Mouse (Mus musculus) lung, embryonic 16.5 days (tissue): Measurements from ENCODE around the gene 4930469K13Rik. TPM values are rescaled to one million over a fixed set of nuclear protein-coding genes. Genes with fewer than 3 reads are reported as not detected.

Experiments used
- ATAC-seq: fragments of 200-750 bp; cut with Nextera tagmentation; 2 replicates; pipeline ENCODE4 v1.8.0; 2017; ENCODE audit warnings: low read depth, mild to moderate bottlenecking, moderate library complexity
- H3K27ac ChIP-seq: fragments of 300-500 bp; sonication (generic); 2 replicates; pipeline ENCODE4 v1.5.1; 2014; ENCODE audit warnings: mild to moderate bottlenecking, control low read depth, low read length
- H3K27me3 ChIP-seq: fragments of 300-500 bp; sonication (generic); 2 replicates; pipeline ENCODE4 v1.6.1; 2014; ENCODE audit warnings: low read depth, low read length, mixed read lengths; ENCODE audit not compliant: control insufficient read depth, insufficient read depth
- H3K36me3 ChIP-seq: fragments of 300-500 bp; sonication (generic); 2 replicates; pipeline ENCODE4 v1.6.1; 2014; ENCODE audit warnings: low read length; ENCODE audit not compliant: control insufficient read depth, insufficient read depth
- H3K4me1 ChIP-seq: fragments of 300-500 bp; sonication (generic); replicated peaks from 2 replicates; pipeline ENCODE4 v1.6.1; 2014; ENCODE audit warnings: low read length, mixed read lengths; ENCODE audit not compliant: control insufficient read depth, insufficient read depth
- H3K4me2 ChIP-seq: fragments of 300-500 bp; sonication (generic); 2 replicates; pipeline ENCODE4 v1.6.1; 2014; ENCODE audit warnings: low read depth, low read length, control low read depth
- H3K4me3 ChIP-seq: fragments of 300-500 bp; sonication (generic); 2 replicates; pipeline ENCODE4 v1.5.1; 2014; ENCODE audit warnings: mild to moderate bottlenecking, low read length, control low read depth
- H3K9ac ChIP-seq: fragments of 300-500 bp; sonication (generic); 2 replicates; pipeline ENCODE4 v1.6.1; 2014; ENCODE audit warnings: low read length, control low read depth
- H3K9me3 ChIP-seq: fragments of 300-500 bp; sonication (generic); 2 replicates; pipeline ENCODE4 v1.6.1; 2016; ENCODE audit warnings: low read length; ENCODE audit not compliant: control insufficient read depth
- WGBS: fragments of 180-500 bp; shearing (Covaris S2); extraction: QIAGEN DNeasy Blood & Tissue Kit; methylation state at CpG from one replicate; pipeline ENCODE4 v1.1.7; 2014; 5-methylcytosine and 5-hydroxymethylcytosine counted together
- polyA plus RNA-seq: library from polyadenylated mRNA; unstranded; fragments of >200 nt; fragmentation: Nextera tagmentation; extraction: Ambion mirVana; gene quantifications from 2 replicates; pipeline ENCODE4 v1.2.1, GENCODE M21; 2015

Gene 4930469K13Rik
- polyA plus RNA-seq, 1 experiment from 2014 or later, result not detected

DNA sequence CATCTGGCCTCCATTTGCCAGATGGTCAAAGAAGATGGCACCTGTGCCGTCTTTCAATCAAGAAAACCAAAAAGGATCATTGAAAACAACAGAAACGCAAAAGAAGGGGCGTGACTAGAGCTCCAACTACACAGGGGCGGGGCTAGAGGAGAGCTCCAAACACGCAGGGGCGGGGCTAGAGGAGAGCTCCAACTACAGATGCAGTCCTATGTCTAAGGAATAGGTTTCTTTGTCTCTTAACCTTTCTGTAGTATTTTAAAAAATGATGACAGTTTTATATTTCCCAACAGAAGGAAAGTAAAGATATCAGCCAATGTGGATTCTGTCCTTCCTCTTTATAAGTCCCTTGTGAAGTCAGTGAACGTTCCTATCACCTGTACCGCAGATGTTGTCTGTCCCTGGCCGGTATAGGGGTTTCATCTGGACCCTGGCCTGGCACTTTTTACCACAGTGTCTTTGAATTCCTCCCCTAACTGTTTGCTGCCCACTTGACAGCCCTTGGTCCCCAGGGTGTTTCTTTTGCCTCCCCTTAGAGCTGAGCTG is 153.5 kb downstream of the 4930469K13Rik start:
- Histone ChIP-seq H3K36me3 (no peaks in the 10 kb centered on the region), H3K4me1 (no peaks in the 10 kb centered on the region), H3K9me3 (no peaks in the 10 kb centered on the region; the same call in 1 of the 2 replicates), H3K27ac (no peak overlapping the region), H3K4me2 (no peak overlapping the region), H3K27me3 (no peaks in the 10 kb centered on the region), H3K9ac (no peak overlapping the region), H3K4me3 (no peak overlapping the region)
- WGBS, result 83% methylated on average over 9 of the region's 9 CpGs
- ATAC-seq, result no peak

DNA sequence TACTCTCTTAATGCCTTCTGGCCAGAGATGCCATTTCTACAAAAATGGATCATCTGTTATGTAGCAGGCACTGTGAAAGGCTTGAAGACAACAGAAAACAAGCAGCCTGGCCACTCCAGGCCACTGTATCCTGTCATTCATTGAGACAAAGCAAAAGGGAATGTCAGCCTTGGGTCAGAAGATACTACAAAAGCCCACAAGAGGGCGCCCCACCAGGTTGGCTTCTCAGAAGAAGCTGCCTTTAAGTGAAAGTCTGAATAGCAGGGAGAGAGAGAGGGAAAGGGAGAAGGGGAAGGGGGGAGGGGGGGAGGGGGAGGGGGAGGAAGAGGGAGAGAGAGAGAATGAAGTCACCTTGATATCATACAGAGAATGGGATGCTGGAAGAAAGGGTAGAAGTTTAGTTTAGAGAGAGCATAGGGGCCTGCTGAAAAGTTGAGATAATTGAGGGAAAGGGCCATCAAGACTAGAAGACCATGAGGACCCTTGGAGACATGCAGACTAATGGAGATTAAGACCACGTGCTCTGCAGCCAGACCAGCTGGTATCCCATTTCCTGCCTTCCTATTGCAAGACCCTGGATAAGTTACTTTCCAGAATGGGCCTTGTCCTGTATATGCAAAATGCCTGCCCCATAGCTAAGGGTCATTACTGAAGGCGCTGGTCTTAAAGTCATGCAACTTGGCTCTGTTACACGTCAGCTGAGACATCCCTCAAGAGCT is 154.1 kb downstream of the 4930469K13Rik start:
- Histone ChIP-seq H3K9me3 (no peaks in the 10 kb centered on the region; the same call in 1 of the 2 replicates), H3K4me1 (no peaks in the 10 kb centered on the region), H3K4me2 (no peak overlapping the region), H3K4me3 (no peak overlapping the region), H3K36me3 (no peaks in the 10 kb centered on the region), H3K27ac (no peak overlapping the region), H3K27me3 (no peaks in the 10 kb centered on the region), H3K9ac (no peak overlapping the region)
- no peak for ATAC-seq
- 51% methylated on average over 4 of the region's 4 CpGs for WGBS

DNA sequence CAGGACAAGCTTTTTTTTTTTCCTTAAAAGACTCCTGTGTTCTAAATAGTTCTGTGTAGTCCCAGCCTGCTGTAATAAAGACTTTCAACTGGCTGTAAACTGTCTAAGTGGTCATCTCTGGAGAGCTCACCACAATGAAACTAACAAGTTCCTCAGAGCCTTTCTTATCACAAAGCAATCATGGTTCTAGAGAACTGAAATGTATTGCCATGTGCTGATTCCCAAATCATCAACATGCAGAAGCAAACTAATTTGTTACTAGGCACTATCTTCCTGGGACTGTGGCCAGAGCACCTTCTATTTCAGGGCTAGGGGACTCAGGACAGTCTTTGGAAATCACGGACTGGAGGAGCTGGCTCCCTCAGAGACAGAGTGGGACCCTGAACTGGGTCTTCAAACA is 154.8 kb downstream of the 4930469K13Rik start:
- no peak overlapping the region for H3K4me3 ChIP-seq
- no peaks in the 10 kb centered on the region; the same call in 1 of the 2 replicates for H3K9me3 ChIP-seq
- H3K4me2 ChIP-seq, result no peak overlapping the region
- H3K27ac ChIP-seq, result no peak overlapping the region
- H3K27me3 ChIP-seq, result no peaks in the 10 kb centered on the region
- 62% methylated on average over 1 of the region's 1 CpGs for WGBS
- no peaks in the 10 kb centered on the region for H3K4me1 ChIP-seq
- no peak for ATAC-seq
- H3K9ac ChIP-seq, result no peak overlapping the region
- H3K36me3 ChIP-seq, result no peaks in the 10 kb centered on the region

DNA sequence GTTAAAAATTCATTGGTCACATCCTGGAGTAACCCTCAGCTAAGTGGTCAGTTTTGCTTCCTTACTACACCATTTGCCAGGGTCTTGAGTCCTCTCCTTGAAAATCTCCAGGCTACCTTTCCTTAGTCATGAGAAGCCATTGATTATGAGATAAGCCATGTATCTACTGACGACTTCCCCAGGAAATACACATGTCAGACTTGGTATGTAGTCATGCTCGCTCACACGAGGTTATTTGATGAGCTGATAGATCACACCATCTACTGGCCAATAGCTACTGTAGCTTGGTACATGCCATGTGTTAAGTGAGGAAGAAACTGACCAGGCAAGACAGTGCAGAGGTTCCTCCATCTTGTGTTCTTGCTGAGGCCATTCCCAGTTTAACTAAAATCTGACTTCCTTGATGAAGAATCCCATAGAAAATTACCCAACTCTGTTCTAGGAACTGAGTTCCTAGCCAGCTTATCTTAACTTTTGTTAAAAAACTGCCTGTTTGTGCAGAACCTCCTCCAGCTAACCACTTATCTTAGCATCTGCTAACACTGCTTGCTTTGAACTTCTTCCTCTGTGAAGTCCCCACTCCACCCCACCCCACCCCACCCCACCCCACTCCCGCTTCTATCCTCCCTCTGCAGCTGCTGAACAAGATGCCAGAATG is 158.8 kb downstream of the 4930469K13Rik start:
- no peak for ATAC-seq
- H3K27ac ChIP-seq, result no peak overlapping the region
- H3K36me3 ChIP-seq, result no peaks in the 10 kb centered on the region
- no peaks in the 10 kb centered on the region; the same call in 1 of the 2 replicates for H3K9me3 ChIP-seq
- WGBS, result 53% methylated on average over 4 of the region's 4 CpGs
- H3K27me3 ChIP-seq, result no peaks in the 10 kb centered on the region
- no peak overlapping the region for H3K4me3 ChIP-seq
- no peak overlapping the region for H3K9ac ChIP-seq
- no peaks in the 10 kb centered on the region for H3K4me1 ChIP-seq
- no peak overlapping the region for H3K4me2 ChIP-seq

DNA sequence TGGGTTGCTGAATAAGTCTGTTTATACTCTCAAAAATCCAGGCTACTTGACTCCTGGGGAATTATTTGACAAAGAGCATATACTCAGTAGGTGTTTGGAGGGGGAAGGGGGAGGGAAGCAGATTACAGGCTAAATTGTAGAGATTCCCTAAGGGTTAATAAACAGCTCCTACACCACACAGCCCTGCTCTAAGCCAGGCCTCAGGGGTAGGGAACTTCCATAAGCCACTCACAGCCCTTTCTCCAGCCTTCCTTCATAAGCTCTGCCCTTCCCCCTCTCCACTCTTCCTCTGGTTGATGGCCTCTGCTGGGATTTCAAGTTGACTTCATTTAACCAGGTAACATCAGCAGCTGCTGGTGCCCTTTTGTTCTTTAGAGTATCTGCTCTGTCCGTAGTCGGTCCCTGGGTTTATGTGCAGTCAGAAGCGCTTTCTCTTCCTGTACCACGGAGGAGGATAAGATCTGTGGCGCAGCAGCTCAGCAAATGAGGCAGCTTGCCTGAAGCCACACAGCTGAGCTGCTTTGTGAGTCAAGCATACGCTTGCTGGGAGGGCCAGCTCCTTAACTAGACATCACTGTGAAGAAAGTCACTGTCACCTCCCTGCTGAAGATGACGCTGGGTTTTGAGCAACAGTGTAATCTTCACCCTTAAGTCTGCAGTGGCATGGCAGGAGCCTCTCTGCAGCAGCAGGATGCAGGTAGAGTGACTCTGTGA is 159.6 kb downstream of the 4930469K13Rik start:
- no peak overlapping the region for H3K27ac ChIP-seq
- no peaks in the 10 kb centered on the region for H3K27me3 ChIP-seq
- no peak overlapping the region for H3K4me2 ChIP-seq
- no peak overlapping the region for H3K4me3 ChIP-seq
- H3K36me3 ChIP-seq, result no peaks in the 10 kb centered on the region
- ATAC-seq, result no peak
- no peaks in the 10 kb centered on the region; the same call in 1 of the 2 replicates for H3K9me3 ChIP-seq
- H3K4me1 ChIP-seq, result no peaks in the 10 kb centered on the region
- WGBS, result 49% methylated on average over 7 of the region's 7 CpGs
- H3K9ac ChIP-seq, result no peak overlapping the region

DNA sequence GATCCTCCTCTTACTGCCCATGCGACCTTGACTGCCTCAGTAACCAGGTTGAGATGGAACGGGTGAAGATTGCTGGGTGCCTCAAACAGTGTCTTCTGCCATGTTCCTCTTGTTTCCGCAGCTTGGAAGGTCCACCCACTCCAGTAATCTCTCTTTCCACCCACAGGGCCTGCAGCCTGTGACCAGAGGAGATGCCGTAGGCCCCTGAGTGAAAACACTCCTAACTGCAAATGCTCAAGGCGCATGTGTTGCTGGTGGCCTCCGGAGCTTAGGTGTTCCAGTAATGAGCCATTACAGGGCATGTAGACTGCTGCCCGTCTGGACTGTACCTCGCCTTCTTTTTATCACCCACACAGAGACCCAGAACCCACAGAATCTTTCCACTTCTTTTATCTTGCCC is 160.7 kb downstream of the 4930469K13Rik start:
- H3K9ac ChIP-seq, result no peak overlapping the region
- H3K9me3 ChIP-seq, result no peaks in the 10 kb centered on the region
- 77% methylated on average over 8 of the region's 8 CpGs for WGBS
- H3K36me3 ChIP-seq, result no peaks in the 10 kb centered on the region
- no peak overlapping the region for H3K27ac ChIP-seq
- no peak overlapping the region for H3K4me3 ChIP-seq
- no peak for ATAC-seq
- no peaks in the 10 kb centered on the region for H3K27me3 ChIP-seq
- no peak overlapping the region for H3K4me2 ChIP-seq
- H3K4me1 ChIP-seq, result no peaks in the 10 kb centered on the region

DNA sequence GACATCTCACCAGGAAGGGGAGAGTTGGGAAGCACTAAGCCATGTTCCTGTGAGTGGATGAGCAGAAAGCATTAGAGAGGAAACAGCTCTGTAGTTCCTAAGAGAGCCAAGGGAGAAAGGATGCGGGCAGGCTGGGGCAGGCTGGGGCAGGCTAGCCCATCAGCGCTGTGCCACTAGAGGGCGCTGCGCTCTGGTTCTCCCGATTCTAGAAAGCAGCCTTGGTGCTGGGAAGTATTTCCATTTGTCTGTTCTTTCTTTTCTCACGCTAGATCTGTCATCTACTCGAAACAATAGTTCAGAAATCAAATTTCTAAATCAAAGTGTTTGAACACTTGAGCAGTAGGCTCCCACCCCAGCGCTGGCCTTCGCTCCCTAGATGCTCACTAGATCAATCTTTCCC is 164.1 kb downstream of the 4930469K13Rik start:
- no peaks in the 10 kb centered on the region for H3K36me3 ChIP-seq
- no peak overlapping the region for H3K9ac ChIP-seq
- no peak overlapping the region for H3K4me2 ChIP-seq
- no peak for ATAC-seq
- no peak overlapping the region for H3K4me3 ChIP-seq
- H3K4me1 ChIP-seq, result no peaks in the 10 kb centered on the region
- 52% methylated on average over 9 of the region's 9 CpGs for WGBS
- no peaks in the 10 kb centered on the region for H3K9me3 ChIP-seq
- H3K27me3 ChIP-seq, result no peaks in the 10 kb centered on the region
- H3K27ac ChIP-seq, result no peak overlapping the region

DNA sequence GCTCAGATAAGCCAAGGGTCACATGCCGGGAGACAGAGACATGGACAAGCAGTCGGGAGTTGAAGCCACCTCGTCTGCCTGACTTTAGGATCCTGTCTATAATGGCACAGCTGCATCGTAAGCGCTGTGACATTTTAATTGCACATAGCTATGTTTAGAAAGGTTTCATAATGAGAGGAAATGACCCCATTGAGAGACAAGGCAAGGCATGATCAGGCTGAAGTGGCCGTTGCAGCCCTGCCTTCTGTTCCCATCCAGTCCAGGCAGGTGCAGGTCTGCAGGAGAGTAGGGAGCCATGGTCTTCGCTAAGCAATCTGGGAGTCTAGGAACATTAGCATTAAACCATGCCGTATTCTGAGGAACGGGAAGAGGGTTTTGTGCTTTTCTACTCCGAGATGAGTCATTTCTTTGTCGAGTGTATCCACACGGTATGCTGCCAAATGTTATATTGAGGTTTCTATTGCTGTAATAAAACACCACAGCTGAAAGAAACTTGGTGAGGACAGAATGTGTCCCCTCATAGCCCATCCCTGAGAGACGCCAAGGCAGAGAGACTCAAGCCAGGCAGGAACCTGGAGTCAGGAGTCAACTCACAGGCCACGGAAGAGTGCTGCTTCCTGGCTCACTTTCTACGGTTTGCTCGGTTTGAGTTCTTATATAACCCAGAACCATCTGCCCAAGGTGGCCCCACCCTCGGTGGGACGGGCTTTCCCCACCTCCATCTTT is 165.8 kb downstream of the 4930469K13Rik start:
- ATAC-seq, result peak; percentile 29; the same call in 1 of the 2 replicates
- no peak overlapping the region for H3K27ac ChIP-seq
- 52% methylated on average over 18 of the region's 18 CpGs for WGBS

More for the DNA sequence above, 165.8 kb downstream of the 4930469K13Rik start:
- Histone ChIP-seq H3K4me3 (peak overlapping the region; percentile 15), H3K36me3 (no peaks in the 10 kb centered on the region), H3K4me1 (no peaks in the 10 kb centered on the region; the same call in 1 of the 2 replicates), H3K9ac (no peak overlapping the region), H3K9me3 (no peaks in the 10 kb centered on the region), H3K4me2 (peak overlapping the region; percentile 45), H3K27me3 (no peaks in the 10 kb centered on the region)
